Mouse (Mus musculus): ENCODE results near the gene Usf3. TPM values are rescaled to one million over a fixed set of nuclear protein-coding genes. Genes with fewer than 3 reads are reported as not detected.

Gene Usf3
- total and polyA plus RNA-seq, 3 experiments: 5.0 to 24.6 (median 17.0) TPM

- DNase-seq: no peak
Measured at GRCm38 (mm10) chr16:44173966-44174530, 1.0 kb downstream of the Usf3 start.

- DNase-seq: no peak
Measured at GRCm38 (mm10) chr16:44175001-44175400, 2.0 kb downstream of the Usf3 start.

- DNase-seq: no peak
Measured at GRCm38 (mm10) chr16:44176511-44176910, 3.5 kb downstream of the Usf3 start.

GRCm38 (mm10) chr16:44178555-44178954, 5.5 kb downstream of the Usf3 start:
- DNase-seq: no peak

GRCm38 (mm10) chr16:44182597-44182996, 9.6 kb downstream of the Usf3 start:
- DNase-seq: no peak

GRCm38 (mm10) chr16:44184769-44185168, 11.7 kb downstream of the Usf3 start:
- DNase-seq: no peak

- DNase-seq: no peak
Measured at GRCm38 (mm10) chr16:44187172-44187571, 14.1 kb downstream of the Usf3 start.

GRCm38 (mm10) chr16:44188766-44189165, 15.7 kb downstream of the Usf3 start:
- DNase-seq: no peak

GRCm38 (mm10) chr16:44190032-44190431, 17.0 kb downstream of the Usf3 start:
- no peak for DNase-seq

- no peak for DNase-seq
Measured at GRCm38 (mm10) chr16:44190968-44191367, 17.9 kb downstream of the Usf3 start.

- DNase-seq: no peak
Measured at GRCm38 (mm10) chr16:44199066-44199703, 26.1 kb downstream of the Usf3 start.

- DNase-seq: no peak
Measured at GRCm38 (mm10) chr16:44200146-44200545, 27.1 kb downstream of the Usf3 start.

GRCm38 (mm10) chr16:44204331-44204730, 31.3 kb downstream of the Usf3 start:
- no peak for DNase-seq

- no peak for DNase-seq
Measured at GRCm38 (mm10) chr16:44205973-44206372, 32.9 kb downstream of the Usf3 start.

GRCm38 (mm10) chr16:44210156-44211053, 37.4 kb downstream of the Usf3 start:
- DNase-seq: no peak

GRCm38 (mm10) chr16:44211054-44211414, 38.0 kb downstream of the Usf3 start:
- DNase-seq: no peak

GRCm38 (mm10) chr16:44212703-44213102, 39.7 kb downstream of the Usf3 start:
- DNase-seq: no peak

GRCm38 (mm10) chr16:44215513-44215912, 42.5 kb downstream of the Usf3 start:
- DNase-seq: no peak

- DNase-seq: no peak
Measured at GRCm38 (mm10) chr16:44216417-44216816, 43.4 kb downstream of the Usf3 start.

GRCm38 (mm10) chr16:44221463-44221862, 48.4 kb downstream of the Usf3 start:
- no peak for DNase-seq

GRCm38 (mm10) chr16:44226706-44227291, 53.8 kb downstream of the Usf3 start:
- no peak for DNase-seq

- DNase-seq: no peak
Measured at GRCm38 (mm10) chr16:44233019-44233418, 60.0 kb downstream of the Usf3 start.

- DNase-seq: no peak
Measured at GRCm38 (mm10) chr16:44237836-44238235, 64.8 kb downstream of the Usf3 start.
